Mouse (Mus musculus) lung, postnatal 0 days (tissue): ENCODE measurements at regions not wholly inside any gene's neighbourhood (a gene's known extent, or its start where the extent isn't known, plus 50 kb on each side); places are given as distances from the start of the nearest gene placed in this dataset.

ENCODE experiments used
- CTCF ChIP-seq: IDR thresholded peaks from 2 replicates; pipeline ENCODE4 v1.5.1; 2016; ENCODE audit warnings: antibody characterized with exemption, mild to moderate bottlenecking
- EP300 ChIP-seq: IDR thresholded peaks from 2 replicates; pipeline ENCODE4 v1.6.1; 2016; ENCODE audit warnings: antibody characterized with exemption, mild to moderate bottlenecking, control low read depth

DNA sequence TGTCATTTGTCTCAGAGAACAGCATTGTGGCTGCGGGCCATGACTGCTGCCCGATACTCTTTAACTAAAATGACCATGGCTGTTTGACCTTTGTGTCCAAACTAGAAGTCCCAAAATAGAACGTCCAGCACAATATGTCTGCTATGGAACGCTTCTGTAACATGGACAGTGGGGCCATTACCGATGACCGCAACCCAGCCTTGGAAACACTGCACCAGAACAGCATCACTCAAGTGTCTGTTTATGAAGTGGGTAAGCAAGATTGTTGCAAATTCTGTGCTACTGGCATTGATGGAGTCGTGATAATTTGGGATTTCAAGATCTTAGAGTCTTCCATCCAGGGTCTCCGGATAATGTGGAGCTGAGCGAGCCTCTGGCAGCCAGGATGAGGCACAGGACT lies 60.2 kb upstream of the Dbx2 start:
- TF ChIP-seq EP300 (no peak), CTCF (no peak)
